Mouse (Mus musculus) cortical plate, adult 2 months (tissue): ENCODE measurements at regions not wholly inside any gene's neighbourhood (a gene's known extent, or its start where the extent isn't known, plus 50 kb on each side); places are given as distances from the start of the nearest gene placed in this dataset.

ENCODE experiments used
- CTCF ChIP-seq: fragments of 200-500 bp; IDR thresholded peaks from 2 replicates; pipeline ENCODE4 v1.5.1; 2011; ENCODE audit warnings: mild to moderate bottlenecking, control low read depth, low read length; ENCODE audit not compliant: insufficient read depth; ENCODE audit errors: extremely low read depth
- POLR2A ChIP-seq: fragments of 200-500 bp; IDR thresholded peaks from 2 replicates; pipeline ENCODE4 v1.6.1; 2011; ENCODE audit warnings: mild to moderate bottlenecking, low read length, control low read depth; ENCODE audit not compliant: insufficient read depth; ENCODE audit errors: extremely low read depth

GRCm38 (mm10) chr1:149021734-149022133 is 939.4 kb downstream of the Pla2g4a start:
- TF ChIP-seq CTCF, result no peak
- no peak for TF ChIP-seq POLR2A
